Mouse (Mus musculus): ENCODE results near the gene A630095N17Rik.

- no peak for TF ChIP-seq CTCF (IDR thresholded peaks at IDR 0.05; ENCODE audit: borderline replicate concordance, control insufficient read depth, extremely low read depth, insufficient read depth, low read length, poor library complexity)
- TF ChIP-seq POLR2A (IDR thresholded peaks at IDR 0.05; ENCODE audit: control insufficient read depth, extremely low read depth, insufficient read depth, low read length, poor library complexity), result no peak
These were observed 31.4 kb upstream of the A630095N17Rik start for GRCm38 (mm10) chr1:75262969-75263951.
